Mouse (Mus musculus) heart, postnatal 0 days (tissue): Measurements from ENCODE around the gene Cfap77.

ENCODE experiments used
- CTCF ChIP-seq: IDR thresholded peaks from 2 replicates; pipeline ENCODE4 v1.5.1; 2016; ENCODE audit warnings: antibody characterized with exemption, control low read depth, low read depth
- EP300 ChIP-seq: IDR thresholded peaks from 2 replicates; pipeline ENCODE4 v1.6.1; 2016; ENCODE audit warnings: antibody characterized with exemption, low read depth

DNA sequence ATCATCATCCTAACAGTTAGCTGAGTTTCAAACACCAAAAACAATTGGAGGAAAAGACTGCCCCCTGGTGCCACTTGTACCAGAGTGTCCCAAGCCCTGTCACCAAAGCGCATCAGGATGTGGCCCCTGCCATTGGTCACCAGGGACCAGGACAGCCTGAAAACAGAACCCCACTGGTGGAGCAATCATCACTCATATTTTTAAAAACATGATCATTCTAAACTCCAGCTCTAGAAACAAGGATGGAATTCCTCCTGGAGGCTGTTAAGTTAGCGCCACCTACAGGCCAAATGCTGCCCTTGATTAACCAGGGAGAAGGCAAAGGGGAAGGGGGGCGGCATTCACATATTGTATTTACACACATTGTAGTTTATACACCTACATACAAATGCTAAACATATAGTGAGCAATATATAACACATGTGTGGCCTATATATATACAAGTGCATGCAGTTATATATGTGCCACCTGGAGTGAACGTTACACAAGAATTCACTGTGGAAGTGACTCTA lies 1.9 kb downstream of the Cfap77 start:
- TF ChIP-seq CTCF: peak; percentile 63
- TF ChIP-seq EP300: no peak
